Mouse (Mus musculus): Measurements from ENCODE around the gene Csk. TPM values are rescaled to one million over a fixed set of nuclear protein-coding genes. Genes with fewer than 3 reads are reported as not detected.

Csk gene
- total RNA-seq (2021) = 10 to 100 TPM; 34.7 to 37.5 TPM
- long read RNA-seq, experiment 1, transcript Csk-201 (13 exons, 2,749 nt) = major isoform, 6 of 19 reads
- long read RNA-seq, experiment 1, partial matches to known transcripts = 10 of 19 reads
- long read RNA-seq, experiment 1, other reads (novel, unspliced or antisense) = 3 of 19 reads
- long read RNA-seq, experiment 2, transcript Csk-201 (13 exons, 2,749 nt) = major isoform, 6 of 20 reads
- long read RNA-seq, experiment 2, partial matches to known transcripts = 9 of 20 reads
- long read RNA-seq, experiment 2, other reads (novel, unspliced or antisense) = 5 of 20 reads

GRCm38 (mm10) chr9:57653283-57653682 lies at the start of gene Csk:
Csk (minus strand) TSS chr9:57653631.
- DNase-seq (ENCODE audit: low spot score in 2 of 2) = no peak
- no peak for TF ChIP-seq CTCF (conservative IDR thresholded peaks at IDR 0.05)
- Histone ChIP-seq H3K27ac (no peak within 1 kb of the TSS), H3K4me3 (no peak within 1 kb of the TSS)

GRCm38 (mm10) chr9:57698466-57699150 lies 45.2 kb upstream of the Csk start:
- no peak for TF ChIP-seq CTCF (conservative IDR thresholded peaks at IDR 0.05)
- Histone ChIP-seq H3K4me3 (no peak overlapping the region), H3K27ac (no peak overlapping the region)
- peak in 1 of 2 experiments; percentile 5 for DNase-seq (ENCODE audit: low spot score in 2 of 2)

GRCm38 (mm10) chr9:57697380-57697779 lies 43.9 kb upstream of the Csk start:
- H3K4me3 ChIP-seq = no peak overlapping the region
- no peak overlapping the region for H3K27ac ChIP-seq
- no peak for TF ChIP-seq CTCF (conservative IDR thresholded peaks at IDR 0.05)
- no peak for DNase-seq (ENCODE audit: low spot score in 2 of 2)

- 0 out of 2 replicates have a peak, but pooled peaks have one; percentile 11 for TF ChIP-seq CTCF (conservative IDR thresholded peaks at IDR 0.05)
- H3K4me3 ChIP-seq = peak overlapping the region; percentile 70
- peak; percentile 69 to 74 for DNase-seq (ENCODE audit: low spot score in 2 of 2)
- H3K27ac ChIP-seq = peak overlapping the region; percentile 71
Measured at GRCm38 (mm10) chr9:57696380-57697285, 43.2 kb upstream of the Csk start.

- TF ChIP-seq CTCF (conservative IDR thresholded peaks at IDR 0.05) = no peak
- Histone ChIP-seq H3K4me3 (no peak overlapping the region), H3K27ac (no peak overlapping the region)
- no peak for DNase-seq (ENCODE audit: low spot score in 2 of 2)
Measured at GRCm38 (mm10) chr9:57694108-57694507, 40.7 kb upstream of the Csk start.

GRCm38 (mm10) chr9:57688606-57689005 lies 35.2 kb upstream of the Csk start:
- H3K4me3 ChIP-seq = no peak overlapping the region
- H3K27ac ChIP-seq = no peak overlapping the region
- DNase-seq (ENCODE audit: low spot score in 2 of 2) = no peak
- no peak for TF ChIP-seq CTCF (conservative IDR thresholded peaks at IDR 0.05)

GRCm38 (mm10) chr9:57688158-57688557 lies 34.7 kb upstream of the Csk start:
- Histone ChIP-seq H3K4me3 (no peak overlapping the region), H3K27ac (no peak overlapping the region)
- no peak for DNase-seq (ENCODE audit: low spot score in 2 of 2)
- peak; percentile 63 for TF ChIP-seq CTCF (conservative IDR thresholded peaks at IDR 0.05)

- DNase-seq (ENCODE audit: low spot score in 2 of 2) = no peak
- Histone ChIP-seq H3K27ac (no peak within 1 kb of the TSS), H3K4me3 (no peak within 1 kb of the TSS)
- no peak for TF ChIP-seq CTCF (conservative IDR thresholded peaks at IDR 0.05)
Measured at GRCm38 (mm10) chr9:57687751-57688150, 34.3 kb upstream of the Csk start, which contains the start of gene Cyp1a1. Cyp1a1 (plus strand) TSS chr9:57687928.

- H3K4me3 ChIP-seq = no peak overlapping the region
- no peak for DNase-seq (ENCODE audit: low spot score in 2 of 2)
- no peak for TF ChIP-seq CTCF (conservative IDR thresholded peaks at IDR 0.05)
- no peak overlapping the region for H3K27ac ChIP-seq
Measured at GRCm38 (mm10) chr9:57686011-57686410, 32.6 kb upstream of the Csk start.

- Histone ChIP-seq H3K4me3 (no peak within 1 kb of the TSS), H3K27ac (no peak within 1 kb of the TSS)
- no peak for TF ChIP-seq CTCF (conservative IDR thresholded peaks at IDR 0.05)
- no peak for DNase-seq (ENCODE audit: low spot score in 2 of 2)
Measured at GRCm38 (mm10) chr9:57683520-57683919, 30.1 kb upstream of the Csk start, which contains the start of gene Cyp1a2. Cyp1a2 (minus strand) TSS chr9:57683703.

GRCm38 (mm10) chr9:57681411-57681810 lies 28.0 kb upstream of the Csk start:
- H3K4me3 ChIP-seq = no peak overlapping the region
- TF ChIP-seq CTCF (conservative IDR thresholded peaks at IDR 0.05) = no peak
- no peak overlapping the region for H3K27ac ChIP-seq
- no peak for DNase-seq (ENCODE audit: low spot score in 2 of 2)

GRCm38 (mm10) chr9:57671500-57671899 lies 18.1 kb upstream of the Csk start:
- DNase-seq (ENCODE audit: low spot score in 2 of 2) = no peak
- no peak overlapping the region for H3K4me3 ChIP-seq
- TF ChIP-seq CTCF (conservative IDR thresholded peaks at IDR 0.05) = no peak
- H3K27ac ChIP-seq = no peak overlapping the region

GRCm38 (mm10) chr9:57671037-57671436 lies 17.6 kb upstream of the Csk start:
- DNase-seq (ENCODE audit: low spot score in 2 of 2) = no peak
- H3K4me3 ChIP-seq = no peak overlapping the region
- no peak for TF ChIP-seq CTCF (conservative IDR thresholded peaks at IDR 0.05)
- H3K27ac ChIP-seq = no peak overlapping the region
